ENCODE assay signal across 12 mouse cellular contexts in the genomic region with DNA sequence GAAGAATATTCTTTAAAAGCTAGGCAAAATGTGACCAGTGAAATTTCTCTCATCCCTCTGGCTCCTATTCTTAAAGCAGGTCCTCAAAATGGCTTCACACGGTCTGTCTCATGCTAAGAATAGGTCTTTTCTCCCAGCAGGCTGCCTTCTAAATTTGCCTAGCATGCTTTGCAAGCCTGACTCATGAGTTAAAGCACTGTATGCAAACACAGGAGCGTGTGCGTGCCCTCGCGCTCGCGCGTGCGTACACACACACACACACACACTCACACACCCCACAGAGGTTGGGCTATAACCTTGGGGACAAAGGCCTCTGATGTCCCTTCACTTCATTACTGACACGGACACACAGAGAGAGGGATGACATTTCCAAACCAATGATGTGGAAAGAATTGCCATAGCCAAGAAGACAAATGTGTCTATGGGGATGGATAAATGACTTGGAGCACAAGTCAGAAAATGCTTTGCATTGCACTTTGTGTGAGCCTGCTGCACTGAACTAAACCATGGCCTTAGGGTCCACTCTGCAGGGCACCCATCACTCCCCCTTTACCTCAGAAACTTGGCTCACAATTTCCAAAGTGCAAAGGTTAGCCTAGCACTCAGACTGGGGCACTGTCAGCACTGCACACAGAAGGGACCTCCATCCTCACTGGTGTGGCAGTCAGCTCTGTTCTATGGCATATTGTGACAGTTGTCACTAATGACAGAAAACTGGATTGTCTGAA.
DNase-seq lines count a peak whose midpoint lies in the region; ATAC-seq and TF ChIP-seq lines count a peak whose summit lies in the region.
"Had no signal": no experiment of that assay in that cellular context is flagged by ENCODE, and none has a peak within 500 bp of the region (broad histone marks: within the 10 kb centered on the region; RNA-seq: fewer than 3 reads in every experiment).

No protein-coding gene starts in this region.

- H3K79me2 ChIP-seq in heart, adult 2 months (replicated peaks; ENCODE audit: control insufficient read depth, insufficient read depth, low read length), result no peaks in the 10 kb centered on the region

- H3K27ac ChIP-seq in midbrain, embryonic 16.5 days (ENCODE audit: low read length), result peak overlapping the region; percentile 10; the same call in 1 of the 2 replicates
- no peak overlapping the region for H3K27ac ChIP-seq in midbrain, embryonic 14.5 days (replicated peaks; ENCODE audit: low read depth, low read length)
- H3K27ac ChIP-seq in heart, adult 2 months, result no peak overlapping the region
- H3K27ac ChIP-seq: limb, embryonic 12.5 days had no signal

- intact Hi-C loops in heart, adult 2 months (cut with DNase I), result no loop called here

- no peak overlapping the region for H3K4me3 ChIP-seq in midbrain, embryonic 16.5 days (ENCODE audit: low read depth, low read length)
- no peak overlapping the region for H3K4me3 ChIP-seq in midbrain, embryonic 14.5 days (replicated peaks; ENCODE audit: low read depth, low read length)
- no peak overlapping the region for H3K4me3 ChIP-seq in heart, adult 2 months
- H3K4me3 ChIP-seq: limb, embryonic 12.5 days had no signal

- no peak overlapping the region for H3K4me2 ChIP-seq in midbrain, embryonic 16.5 days (ENCODE audit: low read length)
- no peak overlapping the region for H3K4me2 ChIP-seq in midbrain, embryonic 14.5 days (ENCODE audit: low read length)
- H3K4me2 ChIP-seq: limb, embryonic 12.5 days had no signal

- peak; percentile 5 for DNase-seq in embryo, embryonic 10 days (ENCODE audit: low spot score)
- no peak for DNase-seq in embryo, embryonic 9.5 days (ENCODE audit: extremely low spot score)
- DNase-seq in midbrain, embryonic 14.5 days, result no peak
- peak; percentile 59 to 70 for DNase-seq in left cerebral cortex, adult 9 months (ENCODE audit: low spot score in 2 of 2)
- peak; percentile 36 for DNase-seq in right cerebral cortex, postnatal 25 days
- DNase-seq in thymus, adult 18-20 months, result no peak
- DNase-seq in heart, adult 2 months, result no peak
- DNase-seq: lung, postnatal 14 days; thymus, postnatal 14 days had no signal

- 75% methylated on average over 10 of the region's 10 CpGs for WGBS in midbrain, embryonic 16.5 days
- WGBS in midbrain, embryonic 14.5 days, result 73% methylated on average over 10 of the region's 10 CpGs
- 91% methylated on average over 10 of the region's 10 CpGs for WGBS in heart, adult 2 months

- peaks cover 16% of the 10 kb centered on the region for H3K4me1 ChIP-seq in midbrain, embryonic 16.5 days (ENCODE audit: control insufficient read depth, insufficient read depth, low read length)
- H3K4me1 ChIP-seq in midbrain, embryonic 14.5 days (ENCODE audit: control insufficient read depth, insufficient read depth, low read length), result 0 out of 2 replicates have a peak, but pooled peaks cover 5% of the 10 kb centered on the region
- H3K4me1 ChIP-seq in heart, adult 2 months (ENCODE audit: control insufficient read depth, insufficient read depth, low read length), result no peaks in the 10 kb centered on the region
- H3K4me1 ChIP-seq: limb, embryonic 12.5 days had no signal

- no peak for TF ChIP-seq POLR2A in heart, adult 2 months (IDR thresholded peaks at IDR 0.05; ENCODE audit: insufficient read depth, low read depth, low read length)

- H3K9me3 ChIP-seq in midbrain, embryonic 16.5 days (replicated peaks; ENCODE audit: control insufficient read depth, low read length, poor library complexity, severe bottlenecking), result no peaks in the 10 kb centered on the region
- no peaks in the 10 kb centered on the region for H3K9me3 ChIP-seq in midbrain, embryonic 14.5 days (ENCODE audit: control insufficient read depth, low read length)
- H3K9me3 ChIP-seq: limb, embryonic 12.5 days had no signal

- H3K9ac ChIP-seq in midbrain, embryonic 16.5 days (ENCODE audit: low read depth, low read length), result no peak overlapping the region
- H3K9ac ChIP-seq in midbrain, embryonic 14.5 days (replicated peaks; ENCODE audit: low read length), result no peak overlapping the region
- no peak overlapping the region for H3K9ac ChIP-seq in heart, adult 2 months (ENCODE audit: low read depth, low read length)
- H3K9ac ChIP-seq: limb, embryonic 12.5 days had no signal

- no peak for TF ChIP-seq EP300 in heart, adult 2 months (IDR thresholded peaks at IDR 0.05; ENCODE audit: insufficient read depth, low read depth, low read length)

- peak; percentile 63; the same call in 1 of the 2 replicates for ATAC-seq in midbrain, embryonic 16.5 days
- ATAC-seq in midbrain, embryonic 14.5 days (ENCODE audit: low FRiP score, low TSS enrichment), result no peak; the same call in 1 of the 2 replicates
- ATAC-seq: inflammation-experienced regulatory T-cells, adult 6 months had no signal

- H3K36me3 ChIP-seq in midbrain, embryonic 16.5 days (ENCODE audit: control insufficient read depth, insufficient read depth, low read length), result no peaks in the 10 kb centered on the region
- no peaks in the 10 kb centered on the region for H3K36me3 ChIP-seq in midbrain, embryonic 14.5 days (ENCODE audit: control insufficient read depth, insufficient read depth, low read length)
- no peaks in the 10 kb centered on the region for H3K36me3 ChIP-seq in heart, adult 2 months (ENCODE audit: control insufficient read depth, insufficient read depth, low read length)
- H3K36me3 ChIP-seq: limb, embryonic 12.5 days had no signal

- no peak for TF ChIP-seq CTCF in heart, adult 2 months (IDR thresholded peaks at IDR 0.05)

- no peaks in the 10 kb centered on the region for H3K27me3 ChIP-seq in midbrain, embryonic 16.5 days (ENCODE audit: control insufficient read depth, insufficient read depth, low read depth, low read length)
- no peaks in the 10 kb centered on the region for H3K27me3 ChIP-seq in midbrain, embryonic 14.5 days (ENCODE audit: control insufficient read depth, insufficient read depth, low read length)
- H3K27me3 ChIP-seq in heart, adult 2 months (ENCODE audit: control insufficient read depth, insufficient read depth, low read length), result no peaks in the 10 kb centered on the region
- H3K27me3 ChIP-seq: limb, embryonic 12.5 days had no signal

Comparison
In these comparisons a context has a peak if more than half of its experiments do, and no peak if none do; other contexts are left out.
1. DNase-seq: peak in embryo, embryonic 10 days (single experiment), left cerebral cortex, adult 9 months (2 of 2) and right cerebral cortex, postnatal 25 days (single experiment); none in embryo, embryonic 9.5 days (single experiment), midbrain, embryonic 14.5 days (single experiment), thymus, adult 18-20 months (0 of 2) and heart, adult 2 months (0 of 2).